Mouse (Mus musculus) stomach, embryonic 14.5 days (tissue): ENCODE measurements around the gene Yif1a. TPM values are rescaled to one million over a fixed set of nuclear protein-coding genes. Genes with fewer than 3 reads are reported as not detected.
"Not testable (repeated sequence)": the region's sequence is repeated elsewhere in the genome, so short reads cannot be mapped to it uniquely, and the experiment has no call there.

Source experiments
- ATAC-seq: fragments of 200-750 bp; cut with Nextera tagmentation; 2 replicates; pipeline ENCODE4 v1.8.0; 2017; ENCODE audit warnings: low read depth, moderate TSS enrichment; ENCODE audit not compliant: insufficient number of reproducible peaks, insufficient read depth, low FRiP score
- H3K27ac ChIP-seq: fragments of 300-500 bp; sonication (generic); 2 replicates; pipeline ENCODE4 v1.5.1; 2014; ENCODE audit warnings: mild to moderate bottlenecking, low read length, moderate library complexity, mixed read lengths
- H3K27me3 ChIP-seq: fragments of 300-500 bp; sonication (generic); 2 replicates; pipeline ENCODE4 v1.6.1; 2014; ENCODE audit warnings: low read length, control low read depth, mixed read lengths; ENCODE audit not compliant: control insufficient read depth, insufficient read depth
- H3K36me3 ChIP-seq: fragments of 300-500 bp; sonication (generic); 2 replicates; pipeline ENCODE4 v1.6.1; 2014; ENCODE audit warnings: mild to moderate bottlenecking, control low read depth, low read length, moderate library complexity, mixed read lengths; ENCODE audit not compliant: control insufficient read depth, insufficient read depth
- H3K4me1 ChIP-seq: fragments of 300-500 bp; sonication (generic); 2 replicates; pipeline ENCODE4 v1.6.1; 2014; ENCODE audit warnings: low read length, control low read depth, mixed read lengths; ENCODE audit not compliant: control insufficient read depth, insufficient read depth
- H3K4me2 ChIP-seq: fragments of 300-500 bp; sonication (generic); replicated peaks from 2 replicates; pipeline ENCODE4 v1.6.1; 2014; ENCODE audit warnings: low read depth, low read length, control low read depth
- H3K4me3 ChIP-seq: fragments of 300-500 bp; sonication (generic); 2 replicates; pipeline ENCODE4 v1.5.1; 2014; ENCODE audit warnings: low read depth, low read length, control low read depth
- H3K9ac ChIP-seq: fragments of 300-500 bp; sonication (generic); replicated peaks from 2 replicates; pipeline ENCODE4 v1.6.1; 2014; ENCODE audit warnings: low read depth, mild to moderate bottlenecking, control low read depth, low read length, moderate library complexity, mixed read lengths
- H3K9me3 ChIP-seq: fragments of 300-500 bp; sonication (generic); 2 replicates; pipeline ENCODE4 v1.6.1; 2016; ENCODE audit warnings: low read depth, low read length, control low read depth; ENCODE audit not compliant: control insufficient read depth
- WGBS: fragments of 180-500 bp; shearing (Covaris S2); extraction: QIAGEN DNeasy Blood & Tissue Kit; methylation state at CpG from one replicate; pipeline ENCODE4 v1.1.7; 2014; 5-methylcytosine and 5-hydroxymethylcytosine counted together
- polyA plus RNA-seq: library from polyadenylated mRNA; unstranded; fragments of >200 nt; fragmentation: Nextera tagmentation; extraction: Ambion mirVana; gene quantifications from 2 replicates; pipeline ENCODE4 v1.2.1, GENCODE M21; 2014

Yif1a gene
- polyA plus RNA-seq, 1 experiment from 2014 or later = 112 TPM

GRCm38 (mm10) chr19:5086533-5086932 is 1.8 kb upstream of the Yif1a start:
- H3K9ac ChIP-seq, H3K27ac ChIP-seq, ATAC-seq, H3K4me3 ChIP-seq, H3K4me2 ChIP-seq, H3K9me3 ChIP-seq: not testable (repeated sequence)
- 59% methylated on average over 4 of the region's 4 CpGs for WGBS
- Histone ChIP-seq H3K4me1 (peaks cover 19% of the 10 kb centered on the region), H3K27me3 (peaks cover 37% of the 10 kb centered on the region), H3K36me3 (peaks cover 19% of the 10 kb centered on the region; the same call in 1 of the 2 replicates)

GRCm38 (mm10) chr19:5089324-5089723 is 986 bp downstream of the Yif1a start:
- peak overlapping the region; percentile 71 for H3K4me2 ChIP-seq
- WGBS = 90% methylated on average over 4 of the region's 4 CpGs

GRCm38 (mm10) chr19:5092083-5092482 is 3.7 kb downstream of the Yif1a start:
- Histone ChIP-seq H3K4me3 (no peak overlapping the region), H3K9ac (no peak overlapping the region), H3K4me1 (peaks cover 25% of the 10 kb centered on the region), H3K9me3 (no peaks in the 10 kb centered on the region), H3K36me3 (peaks cover 35% of the 10 kb centered on the region), H3K4me2 (no peak overlapping the region), H3K27ac (no peak overlapping the region), H3K27me3 (no peaks in the 10 kb centered on the region)
- ATAC-seq = no peak
- WGBS = 87% methylated on average over 10 of the region's 10 CpGs

More at GRCm38 (mm10) chr19:5089324-5089723, 986 bp downstream of the Yif1a start:
- Histone ChIP-seq H3K9me3 (no peaks in the 10 kb centered on the region), H3K27me3 (peaks cover 17% of the 10 kb centered on the region), H3K4me1 (peaks cover 22% of the 10 kb centered on the region), H3K27ac (no peak overlapping the region), H3K9ac (0 out of 2 replicates have a peak overlapping the region, but pooled peaks have one; percentile 69), H3K36me3 (peaks cover 35% of the 10 kb centered on the region), H3K4me3 (peak overlapping the region; percentile 83)
- ATAC-seq = no peak

- Histone ChIP-seq H3K4me1 (peaks cover 30% of the 10 kb centered on the region), H3K9ac (no peak overlapping the region), H3K4me3 (no peak overlapping the region), H3K27ac (no peak overlapping the region), H3K9me3 (no peaks in the 10 kb centered on the region), H3K36me3 (peaks cover 35% of the 10 kb centered on the region), H3K27me3 (no peaks in the 10 kb centered on the region), H3K4me2 (no peak overlapping the region)
- 71% methylated on average over 12 of the region's 12 CpGs for WGBS
- ATAC-seq = no peak
Observed at GRCm38 (mm10) chr19:5093481-5094242, 5.3 kb downstream of the Yif1a start.

GRCm38 (mm10) chr19:5094243-5094632 is 5.9 kb downstream of the Yif1a start:
- no peak overlapping the region for H3K27ac ChIP-seq
- peak; percentile 65 for ATAC-seq
- no peaks in the 10 kb centered on the region for H3K27me3 ChIP-seq
- H3K36me3 ChIP-seq = peaks cover 36% of the 10 kb centered on the region
- H3K9me3 ChIP-seq = no peaks in the 10 kb centered on the region
- 0 out of 2 replicates have a peak overlapping the region, but pooled peaks have one; percentile 1 for H3K4me2 ChIP-seq
- H3K9ac ChIP-seq = no peak overlapping the region
- peaks cover 29% of the 10 kb centered on the region for H3K4me1 ChIP-seq
- WGBS = 1% methylated on average over 21 of the region's 21 CpGs
- H3K4me3 ChIP-seq = no peak overlapping the region

GRCm38 (mm10) chr19:5094746-5095417 is 6.5 kb downstream of the Yif1a start:
- Histone ChIP-seq H3K27ac (no peak overlapping the region), H3K4me2 (0 out of 2 replicates have a peak overlapping the region, but pooled peaks have one; percentile 1)
- WGBS = 45% methylated on average over 11 of the region's 11 CpGs

GRCm38 (mm10) chr19:5095887-5096474 is 7.6 kb downstream of the Yif1a start:
- Histone ChIP-seq H3K9me3 (no peaks in the 10 kb centered on the region), H3K4me3 (no peak overlapping the region), H3K27me3 (no peaks in the 10 kb centered on the region), H3K27ac (no peak overlapping the region), H3K4me1 (peaks cover 27% of the 10 kb centered on the region), H3K36me3 (peaks cover 40% of the 10 kb centered on the region), H3K9ac (no peak overlapping the region), H3K4me2 (0 out of 2 replicates have a peak overlapping the region, but pooled peaks have one; percentile 98)
- ATAC-seq = no peak
- 12% methylated on average over 8 of the region's 9 CpGs for WGBS

More at GRCm38 (mm10) chr19:5094746-5095417, 6.5 kb downstream of the Yif1a start:
- no peak for ATAC-seq
- Histone ChIP-seq H3K36me3 (peaks cover 37% of the 10 kb centered on the region), H3K4me1 (peaks cover 27% of the 10 kb centered on the region), H3K9me3 (no peaks in the 10 kb centered on the region), H3K27me3 (no peaks in the 10 kb centered on the region), H3K9ac (no peak overlapping the region), H3K4me3 (no peak overlapping the region)
